Mouse (Mus musculus): ENCODE results near the gene Atxn10. TPM values are rescaled to one million over a fixed set of nuclear protein-coding genes. Genes with fewer than 3 reads are reported as not detected.

The Atxn10 gene
- polyA plus RNA-seq, 1 experiment, result 1.6 TPM

GRCm38 (mm10) chr15:85446652-85447051, 110.6 kb downstream of the Atxn10 start:
- TF ChIP-seq TAL1 (IDR thresholded peaks at IDR 0.05; ENCODE audit: low read length) (no peak), GATA1 (IDR thresholded peaks at IDR 0.05; ENCODE audit: low read length) (no peak)
- Histone ChIP-seq H3K36me3 (ENCODE audit: control insufficient read depth) (no peaks in the 10 kb centered on the region; the same call in 1 of the 2 replicates), H3K4me1 (ENCODE audit: control insufficient read depth) (no peaks in the 10 kb centered on the region), H3K27me3 (ENCODE audit: control insufficient read depth) (no peaks in the 10 kb centered on the region), H3K9me3 (ENCODE audit: control insufficient read depth, low read length) (no peaks in the 10 kb centered on the region), H3K4me3 (replicated peaks) (no peak overlapping the region)

DNA sequence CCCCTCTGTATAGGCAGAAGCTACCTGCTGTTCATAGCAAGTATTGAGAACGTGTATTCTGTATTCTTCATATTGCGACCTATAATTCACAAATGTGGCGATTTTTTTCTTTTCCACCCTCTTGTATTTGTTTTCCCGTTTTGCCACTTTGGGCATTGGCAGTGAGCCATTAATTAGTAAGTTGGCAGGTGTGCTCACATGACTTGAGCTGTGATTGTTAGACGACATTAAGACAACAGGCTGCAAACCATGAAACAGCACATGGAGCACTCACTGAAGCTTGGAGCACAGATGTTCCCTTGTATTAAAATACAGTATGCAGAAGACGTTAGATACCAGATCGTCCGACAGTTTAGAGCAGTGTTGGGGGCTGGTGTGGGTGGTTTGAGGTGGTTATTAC, 120.8 kb downstream of the Atxn10 start:
- H3K27me3 ChIP-seq (ENCODE audit: control insufficient read depth), result no peaks in the 10 kb centered on the region
- H3K9me3 ChIP-seq (ENCODE audit: control insufficient read depth, low read length), result no peaks in the 10 kb centered on the region
- no peak overlapping the region for H3K4me3 ChIP-seq (replicated peaks)
- peaks cover 11% of the 10 kb centered on the region; the same call in 1 of the 2 replicates for H3K36me3 ChIP-seq (ENCODE audit: control insufficient read depth)
- no peaks in the 10 kb centered on the region for H3K4me1 ChIP-seq (ENCODE audit: control insufficient read depth)
- TF ChIP-seq TAL1 (IDR thresholded peaks at IDR 0.05; ENCODE audit: low read length), result no peak
- no peak for TF ChIP-seq GATA1 (IDR thresholded peaks at IDR 0.05; ENCODE audit: low read length)

GRCm38 (mm10) chr15:85457838-85458237, 121.8 kb downstream of the Atxn10 start:
- Histone ChIP-seq H3K9me3 (ENCODE audit: control insufficient read depth, low read length) (no peaks in the 10 kb centered on the region), H3K4me1 (ENCODE audit: control insufficient read depth) (no peaks in the 10 kb centered on the region), H3K36me3 (ENCODE audit: control insufficient read depth) (peaks cover 15% of the 10 kb centered on the region; the same call in 1 of the 2 replicates), H3K4me3 (replicated peaks) (no peak overlapping the region), H3K27me3 (ENCODE audit: control insufficient read depth) (no peaks in the 10 kb centered on the region)
- TF ChIP-seq TAL1 (IDR thresholded peaks at IDR 0.05; ENCODE audit: low read length) (no peak), GATA1 (IDR thresholded peaks at IDR 0.05; ENCODE audit: low read length) (no peak)

- Histone ChIP-seq H3K36me3 (ENCODE audit: control insufficient read depth) (peaks cover 17% of the 10 kb centered on the region; the same call in 1 of the 2 replicates), H3K4me1 (ENCODE audit: control insufficient read depth) (no peaks in the 10 kb centered on the region), H3K9me3 (ENCODE audit: control insufficient read depth, low read length) (no peaks in the 10 kb centered on the region), H3K27me3 (ENCODE audit: control insufficient read depth) (no peaks in the 10 kb centered on the region), H3K4me3 (replicated peaks) (no peak overlapping the region)
- TF ChIP-seq GATA1 (IDR thresholded peaks at IDR 0.05; ENCODE audit: low read length) (no peak), TAL1 (IDR thresholded peaks at IDR 0.05; ENCODE audit: low read length) (no peak)
Observed at GRCm38 (mm10) chr15:85458631-85459082, 122.6 kb downstream of the Atxn10 start.

DNA sequence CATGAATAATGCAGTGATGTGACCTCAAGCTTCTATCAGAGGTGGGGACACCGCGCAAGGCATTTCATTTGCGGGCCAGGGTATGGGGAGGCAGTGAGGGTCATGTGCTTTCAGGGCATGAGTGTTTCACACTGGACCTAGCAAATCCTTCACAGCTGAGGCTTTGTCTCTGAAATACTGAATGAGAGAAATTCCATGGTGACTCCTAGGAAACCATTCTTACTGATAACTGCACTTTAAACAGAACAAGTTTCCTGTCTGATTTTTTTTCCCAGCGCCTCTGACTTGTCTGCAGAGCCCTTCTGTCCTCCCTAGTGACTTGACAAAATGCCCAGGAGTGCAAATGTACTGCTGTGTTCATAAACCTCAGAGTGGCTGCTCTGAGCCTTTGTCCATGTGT, 125.5 kb downstream of the Atxn10 start:
- Histone ChIP-seq H3K36me3 (ENCODE audit: control insufficient read depth) (peaks cover 10% of the 10 kb centered on the region; the same call in 1 of the 2 replicates), H3K4me1 (ENCODE audit: control insufficient read depth) (no peaks in the 10 kb centered on the region), H3K9me3 (ENCODE audit: control insufficient read depth, low read length) (no peaks in the 10 kb centered on the region), H3K4me3 (replicated peaks) (no peak overlapping the region), H3K27me3 (ENCODE audit: control insufficient read depth) (no peaks in the 10 kb centered on the region)
- TF ChIP-seq GATA1 (IDR thresholded peaks at IDR 0.05; ENCODE audit: low read length) (no peak), TAL1 (IDR thresholded peaks at IDR 0.05; ENCODE audit: low read length) (no peak)

DNA sequence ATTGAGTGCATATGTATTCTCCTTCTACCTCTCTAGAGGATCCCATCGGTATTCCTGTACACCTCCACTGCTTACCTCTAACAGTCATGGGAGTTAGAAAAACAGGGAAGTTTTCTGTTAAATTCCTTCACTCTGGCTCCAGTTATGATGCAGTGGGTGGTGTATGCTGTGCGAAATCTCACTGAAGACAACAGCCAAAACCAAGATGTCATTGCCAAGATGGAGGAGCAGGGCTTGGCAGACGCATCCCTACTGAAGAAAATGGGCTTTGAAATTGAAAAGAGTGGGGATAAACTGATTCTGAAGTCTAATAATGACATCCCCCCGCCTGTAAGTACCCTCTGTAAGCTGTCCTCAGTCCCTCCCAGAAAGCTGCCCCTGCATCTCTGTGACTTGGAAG, 126.1 kb downstream of the Atxn10 start:
- Histone ChIP-seq H3K4me3 (replicated peaks) (no peak overlapping the region), H3K4me1 (ENCODE audit: control insufficient read depth) (no peaks in the 10 kb centered on the region), H3K9me3 (ENCODE audit: control insufficient read depth, low read length) (no peaks in the 10 kb centered on the region), H3K27me3 (ENCODE audit: control insufficient read depth) (no peaks in the 10 kb centered on the region), H3K36me3 (ENCODE audit: control insufficient read depth) (peaks cover 10% of the 10 kb centered on the region; the same call in 1 of the 2 replicates)
- TF ChIP-seq GATA1 (IDR thresholded peaks at IDR 0.05; ENCODE audit: low read length) (no peak), TAL1 (IDR thresholded peaks at IDR 0.05; ENCODE audit: low read length) (no peak)

GRCm38 (mm10) chr15:85463027-85463790, 127.2 kb downstream of the Atxn10 start:
- H3K9me3 ChIP-seq (ENCODE audit: control insufficient read depth, low read length), result no peaks in the 10 kb centered on the region
- no peak for TF ChIP-seq TAL1 (IDR thresholded peaks at IDR 0.05; ENCODE audit: low read length)
- TF ChIP-seq GATA1 (IDR thresholded peaks at IDR 0.05; ENCODE audit: low read length), result no peak
- no peaks in the 10 kb centered on the region for H3K27me3 ChIP-seq (ENCODE audit: control insufficient read depth)
- H3K4me1 ChIP-seq (ENCODE audit: control insufficient read depth), result no peaks in the 10 kb centered on the region
- H3K36me3 ChIP-seq (ENCODE audit: control insufficient read depth), result peaks cover 10% of the 10 kb centered on the region; the same call in 1 of the 2 replicates
- H3K4me3 ChIP-seq (replicated peaks), result no peak overlapping the region

DNA sequence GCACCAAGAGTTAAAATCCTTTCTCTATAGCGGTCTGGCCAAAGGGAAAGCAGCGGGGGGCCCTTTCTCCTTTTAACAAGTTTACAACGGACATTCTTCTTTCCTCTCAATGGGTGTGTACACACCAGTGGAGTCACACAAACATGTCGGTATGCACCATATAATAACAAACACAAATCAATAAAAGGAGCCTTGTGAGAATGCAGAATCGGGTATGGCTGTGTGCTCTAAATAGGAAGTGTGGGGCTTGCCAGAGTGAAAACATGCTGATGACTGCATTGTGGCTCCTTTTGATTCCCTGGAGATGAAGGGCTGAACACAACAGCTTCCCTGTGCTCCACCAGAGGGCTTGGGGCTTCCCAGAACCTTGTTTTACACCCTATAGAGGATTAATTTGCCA, 128.1 kb downstream of the Atxn10 start:
- Histone ChIP-seq H3K4me3 (replicated peaks) (no peak overlapping the region), H3K4me1 (ENCODE audit: control insufficient read depth) (no peaks in the 10 kb centered on the region), H3K36me3 (ENCODE audit: control insufficient read depth) (peaks cover 8% of the 10 kb centered on the region; the same call in 1 of the 2 replicates), H3K27me3 (ENCODE audit: control insufficient read depth) (no peaks in the 10 kb centered on the region), H3K9me3 (ENCODE audit: control insufficient read depth, low read length) (no peaks in the 10 kb centered on the region)
- TF ChIP-seq GATA1 (IDR thresholded peaks at IDR 0.05; ENCODE audit: low read length) (no peak), TAL1 (IDR thresholded peaks at IDR 0.05; ENCODE audit: low read length) (no peak)

- H3K4me3 ChIP-seq (replicated peaks), result no peak overlapping the region
- no peaks in the 10 kb centered on the region for H3K27me3 ChIP-seq (ENCODE audit: control insufficient read depth)
- peaks cover 7% of the 10 kb centered on the region; the same call in 1 of the 2 replicates for H3K36me3 ChIP-seq (ENCODE audit: control insufficient read depth)
- H3K9me3 ChIP-seq (ENCODE audit: control insufficient read depth, low read length), result no peaks in the 10 kb centered on the region
- H3K4me1 ChIP-seq (ENCODE audit: control insufficient read depth), result no peaks in the 10 kb centered on the region
- TF ChIP-seq TAL1 (IDR thresholded peaks at IDR 0.05; ENCODE audit: low read length) (no peak), GATA1 (IDR thresholded peaks at IDR 0.05; ENCODE audit: low read length) (no peak)
Observed at GRCm38 (mm10) chr15:85464823-85465565, 128.9 kb downstream of the Atxn10 start.

Measured in erythroblast, embryonic 14.5 days (primary cell).